Mouse (Mus musculus) frontal cortex, adult 2 months (tissue): ENCODE measurements at regions not wholly inside any gene's neighbourhood (a gene's known extent, or its start where the extent isn't known, plus 50 kb on each side); places are given as distances from the start of the nearest gene placed in this dataset.

Source experiments
- DNase-seq, 2 experiments: peaks; one replicate each; pipeline ENCODE4 v3.0.0; 2022; ENCODE audit warnings: low spot score in 1 of 2; ENCODE audit errors: extremely low spot score in 1 of 2

DNA sequence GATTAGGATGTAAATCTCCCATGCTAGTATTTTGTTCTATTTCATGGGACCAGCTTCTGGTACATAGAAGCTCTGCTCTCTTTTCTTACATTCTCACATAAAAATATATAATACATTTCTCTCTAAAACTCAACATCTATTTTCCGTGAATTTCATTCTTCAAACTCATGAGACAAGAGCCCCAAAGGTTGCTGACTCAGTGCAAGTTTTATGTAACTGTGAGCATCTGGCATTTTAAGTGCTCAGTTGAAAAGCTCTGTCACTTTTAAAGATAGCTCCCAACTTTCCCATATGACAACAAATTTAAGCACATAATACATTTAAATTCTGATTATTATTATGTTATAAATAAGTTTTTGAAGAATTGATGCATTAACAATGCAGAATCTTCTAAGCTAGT lies 268.5 kb downstream of the AW209491 start:
- DNase-seq: peak; percentile 7 to 55

DNA sequence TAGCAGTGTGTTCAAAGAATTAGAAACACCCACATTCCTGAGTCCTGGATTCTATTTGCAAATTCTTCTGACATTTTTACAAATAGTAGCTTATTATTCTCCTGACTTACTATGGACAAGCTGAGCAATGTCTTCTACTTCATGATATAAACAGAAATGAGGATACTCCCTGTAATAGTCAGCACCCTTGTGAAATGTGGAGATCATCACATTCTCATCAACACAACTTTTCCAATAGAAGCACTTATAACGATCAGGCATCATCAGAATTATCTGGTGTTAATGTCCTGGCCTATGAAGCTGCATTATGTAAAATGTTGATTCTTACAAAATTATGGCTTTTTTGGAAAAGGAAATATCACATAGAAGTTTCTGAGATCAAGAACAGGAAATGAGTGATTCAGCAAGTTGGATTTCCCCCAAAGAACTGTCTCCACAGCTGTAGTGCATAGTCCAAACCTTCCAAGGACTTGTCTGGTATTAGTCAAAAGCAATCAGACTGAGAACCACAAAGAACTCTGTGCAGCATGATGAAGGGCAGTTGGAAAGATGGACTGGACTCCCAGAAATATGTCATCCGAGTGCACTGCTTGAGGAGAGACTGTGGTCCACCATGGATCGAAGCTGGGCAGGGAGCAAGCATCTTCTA lies 300.3 kb downstream of the AW209491 start:
- DNase-seq: peak in 1 of 2 experiments; percentile 4

DNA sequence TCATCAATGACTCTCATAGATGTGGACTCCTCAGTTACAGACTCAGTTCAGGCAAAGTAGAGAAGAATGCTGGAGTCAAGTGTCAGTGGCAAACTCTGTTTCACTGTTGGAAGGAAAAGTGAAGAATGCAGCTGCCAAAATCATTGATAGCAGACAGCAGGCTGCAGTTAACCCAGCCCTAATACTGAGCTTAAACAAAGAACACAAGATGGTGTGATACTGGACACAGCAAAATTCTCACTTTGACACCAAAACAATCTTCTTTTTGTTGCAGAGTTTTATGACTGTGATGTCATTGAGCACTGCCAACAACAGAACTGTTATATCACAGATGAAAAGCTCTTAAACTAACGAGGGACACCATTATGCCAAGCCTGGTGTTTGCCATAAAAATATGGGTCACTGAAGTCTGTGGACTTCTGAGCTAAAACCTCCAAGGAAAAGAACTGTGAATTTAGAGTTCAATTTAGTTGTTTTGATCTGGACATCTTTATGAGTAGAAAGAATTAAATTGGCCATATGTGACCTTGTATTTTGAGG lies 336.3 kb downstream of the AW209491 start:
- DNase-seq: no peak

DNA sequence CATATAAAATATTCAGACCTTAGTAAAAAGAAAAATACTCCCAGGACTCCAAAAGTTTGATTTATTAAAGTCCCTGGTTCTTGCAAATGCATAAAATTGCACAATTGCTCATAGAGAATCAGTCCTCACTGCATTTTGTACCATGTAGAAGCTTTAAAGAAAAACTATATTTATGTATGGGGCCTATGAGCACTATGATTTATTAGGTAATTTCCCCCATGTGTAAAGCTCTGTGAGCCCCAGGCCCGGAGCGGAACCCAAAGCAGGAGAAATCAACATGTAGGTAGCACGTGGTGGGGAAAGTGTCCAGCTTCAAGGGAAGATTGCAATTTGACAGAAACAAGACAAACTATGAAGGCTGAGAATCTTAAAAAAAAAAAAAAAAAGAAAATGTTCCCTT lies 372.7 kb downstream of the AW209491 start:
- DNase-seq: no peak

DNA sequence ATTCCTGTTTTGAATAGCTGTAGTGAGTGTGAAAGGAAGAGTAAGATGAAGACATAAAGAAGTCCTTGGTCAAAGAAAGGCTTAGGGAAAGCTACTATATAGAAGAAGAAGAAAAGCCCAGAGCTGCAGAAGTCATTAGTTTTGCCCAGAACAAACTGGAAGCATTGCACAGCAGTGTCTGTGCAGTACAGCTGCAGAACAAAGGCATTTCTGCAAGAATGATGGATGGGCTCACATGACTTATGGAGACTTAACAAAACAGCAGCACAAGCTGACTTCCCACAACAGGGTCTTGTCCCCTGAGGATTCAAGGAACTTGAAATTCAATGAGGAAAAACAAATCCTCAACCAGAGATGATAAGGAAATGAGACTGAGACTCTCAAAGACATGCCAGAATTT lies 381.7 kb downstream of the AW209491 start:
- DNase-seq: no peak

DNA sequence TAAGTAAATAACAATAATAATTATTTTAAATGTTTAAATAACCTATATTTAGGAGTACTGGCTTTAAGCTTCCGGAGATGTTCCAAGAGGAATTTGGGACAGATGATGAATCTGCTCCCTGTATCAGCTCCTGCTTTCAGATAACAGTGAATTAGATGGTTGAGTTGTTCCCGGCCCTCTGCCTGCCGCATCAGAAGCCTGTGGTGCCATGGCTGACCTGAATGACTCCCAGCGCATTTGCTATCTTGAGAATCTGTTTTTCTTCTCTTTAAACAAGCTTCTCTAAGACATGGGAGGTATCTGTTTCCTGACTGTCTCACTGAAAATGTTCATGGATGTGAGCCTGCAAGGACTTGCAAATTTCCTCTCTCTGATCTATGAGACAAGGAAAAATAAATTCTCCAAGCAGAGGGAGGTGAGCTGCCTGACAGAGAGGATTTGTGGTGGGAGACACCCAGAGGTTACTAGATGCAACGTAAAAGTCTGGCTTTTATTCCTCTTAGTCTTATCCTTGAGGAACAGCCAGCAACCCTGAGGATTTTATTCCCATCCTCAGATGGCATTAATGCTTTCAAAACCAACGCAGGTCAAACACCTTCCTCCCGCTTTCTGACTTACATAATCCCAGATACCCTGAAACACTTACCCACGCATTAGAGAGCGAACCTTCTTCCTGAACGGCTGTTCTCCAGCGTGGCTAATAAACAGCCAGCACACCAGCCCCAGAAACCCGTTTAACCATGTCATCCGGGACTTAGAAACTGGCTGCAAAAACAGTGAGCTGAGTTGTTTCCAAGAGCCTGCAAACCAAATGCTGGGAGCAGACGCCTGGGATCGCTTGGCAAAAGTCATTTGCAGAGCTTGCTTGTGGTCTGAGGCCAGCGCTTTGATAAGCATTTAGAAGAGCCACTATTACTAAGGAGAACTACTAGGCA lies 389.1 kb downstream of the AW209491 start:
- no peak for DNase-seq

DNA sequence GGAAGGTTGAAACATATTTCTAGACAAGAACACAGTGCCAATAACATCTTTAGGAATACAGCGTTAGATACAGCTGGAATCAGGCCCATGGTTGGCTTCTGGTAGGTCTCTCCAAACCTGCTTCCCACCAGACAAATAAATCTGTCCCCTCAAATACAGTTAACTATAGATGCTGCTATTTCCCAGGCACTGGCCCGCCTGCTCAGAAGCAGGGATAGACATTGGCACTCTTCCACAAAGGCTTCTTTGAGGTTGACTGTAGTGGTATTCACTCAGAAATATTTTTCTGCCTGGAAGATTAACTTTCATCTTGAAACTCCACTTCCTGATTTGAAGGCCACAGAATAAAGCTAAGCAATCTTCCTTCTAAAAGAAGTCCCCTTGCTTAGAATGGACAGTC lies 396.6 kb downstream of the AW209491 start:
- DNase-seq: no peak

DNA sequence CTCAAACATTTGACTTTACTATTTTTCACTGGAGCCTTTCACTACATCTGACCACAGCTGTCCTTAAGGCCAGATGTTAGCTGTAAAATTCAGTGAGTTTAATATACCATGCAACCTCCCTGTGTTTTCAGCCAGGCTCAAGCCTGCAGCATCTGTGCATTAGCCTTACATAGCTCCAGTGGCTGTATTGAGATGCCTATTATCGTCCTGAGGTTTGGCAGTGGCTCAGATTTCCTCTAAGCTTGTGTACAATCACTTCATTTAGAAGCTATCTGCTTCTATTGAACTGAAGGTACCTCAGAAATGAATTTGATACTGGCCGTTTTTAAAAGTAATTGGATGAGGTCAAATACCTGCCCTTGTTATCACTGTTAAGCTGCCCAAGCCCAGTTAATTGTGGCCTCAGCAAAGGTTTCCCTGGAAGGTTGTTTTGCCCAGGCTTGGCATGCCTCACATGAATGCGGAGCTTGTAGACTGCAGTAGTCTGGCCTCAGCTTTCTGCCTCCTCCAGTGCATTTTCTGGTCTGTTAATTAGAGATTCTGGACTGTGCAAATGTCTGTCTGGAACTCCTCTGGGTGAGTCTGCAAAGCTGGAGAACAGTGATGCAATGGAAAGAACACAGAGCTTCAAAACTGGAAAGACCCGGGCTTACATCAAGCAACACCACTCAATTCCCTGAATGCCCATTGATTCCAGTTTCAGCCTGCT lies 410.2 kb upstream of the Gli3 start:
- no peak for DNase-seq

DNA sequence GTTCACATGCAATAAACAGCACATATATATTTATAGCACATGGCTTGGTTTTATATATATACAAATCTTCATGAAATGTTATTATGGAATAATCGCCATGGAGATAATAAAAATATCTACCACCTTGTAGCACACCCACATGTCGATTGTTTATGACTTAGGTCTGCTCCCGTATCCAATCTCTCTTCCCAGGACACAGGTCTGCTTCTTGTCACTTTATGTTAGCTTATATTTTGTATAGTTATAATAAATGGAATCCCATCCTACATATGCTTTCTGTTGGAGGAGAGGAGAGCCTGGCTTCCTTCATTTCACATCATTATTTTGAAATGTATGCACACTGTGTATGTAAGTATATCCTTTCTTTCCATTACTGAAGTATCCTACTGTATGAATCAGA lies 408.3 kb upstream of the Gli3 start:
- no peak for DNase-seq

DNA sequence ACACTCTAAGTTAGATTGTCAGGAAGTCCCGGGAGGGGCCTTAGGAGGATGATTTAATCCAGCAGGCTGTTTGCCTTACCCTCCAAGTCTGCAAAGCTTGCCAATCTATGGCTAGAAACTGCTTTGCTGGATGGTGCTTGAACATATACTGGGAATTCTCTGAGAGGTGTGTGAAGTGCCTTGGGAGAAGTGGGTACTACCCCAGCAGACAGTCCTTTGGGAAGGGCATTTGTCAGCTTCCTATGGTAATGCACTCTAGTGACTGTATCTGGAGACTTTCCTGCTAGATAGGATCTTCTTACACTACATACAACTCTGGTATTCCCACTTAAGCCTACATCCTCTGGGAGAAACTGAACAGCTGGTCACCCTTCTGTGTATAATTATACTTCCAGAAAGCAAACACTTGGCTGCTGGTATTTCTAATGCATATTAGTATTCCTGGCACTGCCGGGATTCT lies 384.4 kb upstream of the Gli3 start:
- peak in 1 of 2 experiments; percentile 1 for DNase-seq

DNA sequence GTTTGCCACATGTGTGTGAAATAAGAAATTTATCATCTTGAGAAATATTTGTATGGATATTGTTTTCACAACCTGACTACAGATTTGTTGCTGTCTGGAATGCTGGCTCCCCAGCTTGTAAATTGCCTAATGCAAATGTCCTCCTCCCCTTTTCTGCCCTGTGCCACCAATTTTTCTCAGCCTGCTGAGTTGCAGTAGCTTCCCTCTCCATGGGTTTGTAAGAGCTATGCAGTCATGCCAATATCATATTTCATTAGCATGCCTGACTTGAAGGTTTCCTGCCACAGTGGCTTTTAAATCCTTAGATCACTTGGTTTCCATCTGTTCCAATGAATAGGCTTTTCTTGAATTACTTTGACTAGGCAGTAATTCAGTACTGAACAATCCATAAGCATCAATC lies 383.9 kb upstream of the Gli3 start:
- no peak for DNase-seq

DNA sequence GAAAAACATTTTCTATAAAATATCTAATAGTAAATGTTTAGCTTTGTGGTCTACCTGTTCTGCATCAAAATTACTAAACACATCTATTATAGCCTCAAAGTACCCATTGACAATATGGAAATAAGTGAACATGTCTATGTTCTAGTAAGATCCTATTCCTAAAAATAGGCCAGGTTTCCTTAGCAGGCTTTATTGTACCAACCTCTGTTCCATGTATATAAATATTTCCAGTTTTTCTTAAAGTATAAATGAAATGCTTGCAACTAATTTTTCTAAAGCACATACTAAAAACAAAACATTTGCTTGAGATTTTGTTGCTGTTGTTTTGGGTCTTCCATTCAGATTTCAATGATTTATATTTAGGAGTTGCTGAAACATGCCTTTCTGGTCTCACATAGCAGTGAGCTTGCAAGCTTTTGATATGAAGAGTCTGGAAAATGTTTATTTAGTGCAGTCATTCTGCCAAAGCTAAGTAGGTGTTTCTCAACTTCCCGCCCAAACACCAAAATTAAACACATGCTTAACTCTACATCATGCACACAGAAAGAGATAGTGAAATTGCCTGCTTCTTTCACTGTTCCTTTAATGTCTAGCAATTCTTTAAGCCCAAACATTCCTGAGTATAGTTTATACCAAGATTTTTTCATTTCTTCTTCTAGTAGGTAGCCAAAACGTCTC lies 380.6 kb upstream of the Gli3 start:
- peak in 1 of 2 experiments; percentile 17 for DNase-seq

DNA sequence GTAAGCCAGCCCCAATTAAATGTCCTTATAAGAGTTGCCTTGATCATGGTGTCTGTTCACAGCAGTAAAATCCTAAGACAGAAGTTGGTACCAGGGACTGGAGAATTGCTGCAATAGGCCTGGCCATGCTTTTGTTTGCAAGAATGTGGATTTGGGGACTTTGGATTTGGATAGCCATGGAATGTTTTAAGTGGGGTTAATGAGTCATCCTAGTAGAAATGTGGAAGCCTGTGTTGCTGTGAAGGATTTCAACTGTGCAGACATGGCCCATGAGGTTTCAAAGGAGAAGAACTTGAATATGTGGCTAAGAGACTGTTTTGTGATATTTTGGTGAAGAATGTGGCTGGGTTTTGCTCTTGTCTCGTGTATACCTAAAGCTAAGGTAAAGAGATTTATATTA lies 368.2 kb upstream of the Gli3 start:
- no peak for DNase-seq

DNA sequence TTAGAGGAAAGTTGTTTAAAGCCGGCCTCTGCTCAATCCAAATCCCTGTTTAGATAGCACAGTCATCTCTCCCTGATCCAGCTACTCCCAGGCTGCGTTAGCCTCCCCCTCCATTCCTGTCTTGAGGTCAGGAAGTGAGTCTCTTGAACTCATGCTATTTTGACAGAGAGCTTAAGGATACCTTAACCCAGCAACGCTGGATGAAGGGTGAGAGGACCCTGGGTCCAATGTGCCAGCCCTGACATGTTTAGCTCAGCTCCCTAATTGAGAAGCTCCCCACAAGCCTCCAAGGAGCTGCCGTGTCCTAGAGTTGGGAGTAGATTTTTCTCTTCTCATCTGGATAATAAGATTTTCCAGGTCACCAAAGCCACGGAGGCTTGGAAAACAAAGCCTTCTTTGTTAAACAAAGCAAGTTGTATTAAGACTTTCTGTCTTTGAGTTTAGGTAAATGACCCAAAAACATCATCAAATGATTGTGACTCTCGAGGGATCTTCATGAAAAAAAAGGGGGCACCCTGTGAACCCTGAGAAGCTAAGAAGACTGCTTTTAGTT lies 355.2 kb upstream of the Gli3 start:
- no peak for DNase-seq

DNA sequence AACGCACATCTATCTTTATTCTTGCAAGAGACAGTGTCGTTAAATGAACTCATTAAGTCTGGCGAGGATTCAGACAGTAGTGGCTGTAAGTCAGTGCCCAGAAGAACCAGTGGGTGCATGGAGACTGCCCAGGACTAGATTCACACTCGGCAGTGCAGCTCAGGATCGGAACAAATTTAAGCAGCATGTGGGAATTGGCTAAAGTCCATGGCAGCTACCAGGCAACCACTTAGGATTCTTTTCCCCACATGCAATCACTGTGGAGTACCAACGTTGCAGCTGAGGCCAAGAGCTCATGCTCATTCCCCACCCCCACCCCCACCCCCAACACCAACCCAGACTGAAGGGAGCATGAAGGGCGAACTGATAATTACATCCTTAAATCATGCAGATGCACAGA lies 349.7 kb upstream of the Gli3 start:
- peak in 1 of 2 experiments; percentile 10 for DNase-seq

DNA sequence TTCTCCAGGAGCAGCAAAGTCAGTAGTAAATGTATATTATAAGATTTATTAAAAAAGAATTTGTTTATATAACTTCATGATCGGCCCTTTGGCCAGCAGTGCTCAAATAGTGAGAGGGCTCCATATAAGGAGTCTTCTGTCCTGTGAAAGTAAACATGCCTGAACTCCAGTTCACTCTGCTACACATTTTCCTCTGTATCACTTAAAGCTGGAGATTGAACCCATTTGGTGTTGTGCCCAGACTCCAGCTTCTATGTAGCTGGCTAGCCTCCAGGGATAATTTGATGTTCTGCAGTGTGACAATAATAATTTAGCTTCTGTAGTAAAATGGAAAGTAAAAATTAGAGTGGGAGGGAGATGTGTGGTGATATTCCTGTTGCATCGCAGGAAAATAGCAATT lies 332.8 kb upstream of the Gli3 start:
- DNase-seq: peak; percentile 8 to 65

DNA sequence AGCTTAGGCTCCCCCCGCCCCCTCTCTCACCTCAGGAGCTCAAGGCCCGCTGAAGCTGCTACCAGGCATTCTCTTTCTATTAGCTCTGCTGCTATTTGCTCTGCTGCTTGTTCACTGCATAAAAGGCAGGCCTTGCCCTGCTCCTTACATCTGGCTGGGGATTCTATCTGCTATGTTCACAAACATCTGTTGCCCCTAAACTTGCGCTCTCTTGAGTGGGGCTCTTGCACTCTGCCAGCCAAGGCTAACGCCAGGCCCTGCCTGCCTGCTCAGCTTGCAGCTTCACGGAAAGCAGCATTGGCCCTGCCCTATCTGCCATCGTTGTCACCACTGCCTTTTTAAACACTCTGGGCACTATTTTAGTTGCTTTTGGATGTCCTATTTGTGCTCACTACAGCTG lies 316.9 kb upstream of the Gli3 start:
- no peak for DNase-seq

DNA sequence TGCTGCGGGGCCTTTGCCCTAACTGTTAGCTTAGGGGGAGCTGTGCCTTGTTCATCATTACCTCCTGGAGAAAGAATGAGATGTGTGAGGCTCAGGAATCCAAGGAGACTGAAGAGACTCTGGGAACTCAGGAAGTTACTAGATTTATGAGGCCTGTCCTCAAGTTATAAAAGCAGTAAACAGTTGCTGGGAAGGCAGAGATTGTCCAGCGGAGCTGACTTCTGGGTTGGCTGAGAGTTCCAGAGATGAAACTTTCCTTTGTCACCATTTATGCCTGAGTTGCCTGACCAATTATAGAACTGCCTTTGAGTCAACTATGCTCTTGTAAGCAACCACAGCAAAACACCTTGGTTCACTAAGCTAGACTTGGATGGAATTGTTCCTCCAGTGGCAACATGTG lies 282.1 kb upstream of the Gli3 start:
- no peak for DNase-seq

DNA sequence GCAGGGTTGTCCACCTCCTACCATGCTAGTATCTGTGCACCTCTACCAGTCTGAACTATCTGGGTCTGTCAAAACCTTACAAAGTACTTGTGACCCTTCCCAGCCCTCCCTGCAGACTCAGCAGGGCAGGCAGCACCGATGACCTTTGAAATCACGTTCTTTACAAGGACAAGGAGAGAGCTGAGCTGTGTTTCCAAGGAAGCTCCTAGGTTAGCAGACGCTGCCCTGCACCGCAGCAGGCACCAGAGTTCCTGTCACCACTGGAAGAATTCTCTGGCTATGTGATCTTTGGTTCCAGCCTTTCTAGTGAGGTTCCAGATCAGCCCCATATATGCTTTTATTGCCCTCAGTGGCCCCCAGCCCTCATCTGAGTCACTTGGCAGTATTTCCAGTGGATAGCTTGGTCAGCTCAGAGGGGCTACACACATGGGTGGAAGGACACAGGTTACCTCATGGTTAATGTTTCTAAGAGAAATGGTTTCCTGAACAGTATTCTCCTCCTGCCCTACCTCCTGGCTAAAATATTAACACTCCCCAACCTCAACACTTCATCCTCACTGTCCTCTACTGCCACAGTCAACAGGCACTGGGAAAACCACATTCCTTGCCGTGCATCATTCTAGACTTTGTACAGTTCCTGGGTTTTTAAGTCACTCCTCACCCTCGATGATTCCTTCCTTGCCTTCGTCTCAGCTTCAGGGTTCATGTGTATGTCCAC lies 251.2 kb upstream of the Gli3 start:
- no peak for DNase-seq
